Mouse (Mus musculus): ENCODE results near the gene Ube2o.

Ube2o gene

GRCm38 (mm10) chr11:116543110-116543509, 38.1 kb downstream of the Ube2o start:
- peak; percentile 34 for DNase-seq (ENCODE audit: low read depth, low spot score)

- no peak for DNase-seq (ENCODE audit: low read depth, low spot score)
Measured at GRCm38 (mm10) chr11:116541183-116541582, 40.1 kb downstream of the Ube2o start.

DNA sequence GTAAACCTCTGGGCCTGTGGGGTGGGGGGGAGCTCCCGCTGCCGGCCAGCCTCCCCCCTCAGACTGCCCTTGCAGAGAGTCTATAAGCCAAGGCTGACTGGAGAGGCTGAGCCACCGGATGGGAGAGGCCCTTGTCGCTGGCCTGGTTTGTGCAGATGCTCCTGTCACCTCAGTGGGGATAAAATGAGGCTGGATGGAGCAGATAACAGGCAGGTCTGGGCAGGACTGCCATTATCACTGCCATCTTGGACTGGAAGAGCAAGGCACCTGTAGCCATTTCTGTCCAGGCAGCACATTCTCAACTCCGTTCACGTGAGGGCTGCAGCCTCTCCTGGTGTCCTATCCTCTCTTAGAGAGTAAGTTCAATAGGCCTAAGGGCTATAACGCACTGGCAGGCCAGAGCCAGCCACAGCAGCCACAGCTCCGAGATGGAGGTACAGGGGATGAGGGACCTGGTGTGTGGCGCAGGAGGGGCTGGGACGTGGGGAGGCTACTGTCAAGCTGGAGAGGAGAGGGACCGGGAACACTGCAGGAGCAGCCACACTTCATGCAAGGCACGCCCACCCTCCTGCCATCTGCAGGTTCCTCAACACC, 43.0 kb downstream of the Ube2o start:
- no peak for DNase-seq (ENCODE audit: low read depth, low spot score)

GRCm38 (mm10) chr11:116537388-116537787, 43.9 kb downstream of the Ube2o start:
- no peak for DNase-seq (ENCODE audit: low read depth, low spot score)

GRCm38 (mm10) chr11:116536685-116537084, 44.6 kb downstream of the Ube2o start:
- DNase-seq (ENCODE audit: low read depth, low spot score) = no peak

DNA sequence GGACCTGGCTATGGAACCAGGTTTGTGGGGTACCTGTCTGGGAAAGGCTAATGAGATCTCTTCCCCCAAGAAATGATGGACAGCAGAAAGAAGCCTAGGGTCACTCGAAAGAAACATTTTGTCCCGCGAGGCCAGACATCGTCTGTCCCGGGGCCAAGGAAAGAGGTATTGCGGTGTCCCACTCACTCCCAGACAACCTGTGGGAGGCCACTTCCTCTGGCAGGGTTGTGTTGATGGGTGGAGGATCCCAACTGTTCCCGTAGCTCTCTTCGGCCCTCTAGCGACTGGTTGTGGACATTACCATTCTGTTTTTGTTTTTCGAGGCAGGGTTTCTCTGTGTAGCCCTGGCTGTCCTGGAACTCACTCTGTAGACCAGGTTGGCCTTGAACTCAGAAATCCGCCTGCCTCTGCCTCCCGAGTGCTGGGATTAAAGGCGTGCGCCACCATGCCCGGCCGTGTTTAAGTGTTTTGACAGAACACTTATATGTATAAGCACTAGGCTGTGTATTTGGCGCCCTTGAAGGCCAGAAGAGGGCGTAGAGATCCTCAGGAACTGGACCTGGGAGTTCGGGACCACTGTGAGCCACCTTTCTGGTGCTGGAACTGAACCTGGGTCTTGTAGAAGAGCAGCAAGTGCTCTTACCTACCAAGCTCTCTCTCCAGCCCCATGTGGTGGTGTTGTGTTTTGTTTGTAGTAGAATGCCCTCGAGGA, 46.9 kb downstream of the Ube2o start:
- DNase-seq (ENCODE audit: low read depth, low spot score) = peak; percentile 57

DNA sequence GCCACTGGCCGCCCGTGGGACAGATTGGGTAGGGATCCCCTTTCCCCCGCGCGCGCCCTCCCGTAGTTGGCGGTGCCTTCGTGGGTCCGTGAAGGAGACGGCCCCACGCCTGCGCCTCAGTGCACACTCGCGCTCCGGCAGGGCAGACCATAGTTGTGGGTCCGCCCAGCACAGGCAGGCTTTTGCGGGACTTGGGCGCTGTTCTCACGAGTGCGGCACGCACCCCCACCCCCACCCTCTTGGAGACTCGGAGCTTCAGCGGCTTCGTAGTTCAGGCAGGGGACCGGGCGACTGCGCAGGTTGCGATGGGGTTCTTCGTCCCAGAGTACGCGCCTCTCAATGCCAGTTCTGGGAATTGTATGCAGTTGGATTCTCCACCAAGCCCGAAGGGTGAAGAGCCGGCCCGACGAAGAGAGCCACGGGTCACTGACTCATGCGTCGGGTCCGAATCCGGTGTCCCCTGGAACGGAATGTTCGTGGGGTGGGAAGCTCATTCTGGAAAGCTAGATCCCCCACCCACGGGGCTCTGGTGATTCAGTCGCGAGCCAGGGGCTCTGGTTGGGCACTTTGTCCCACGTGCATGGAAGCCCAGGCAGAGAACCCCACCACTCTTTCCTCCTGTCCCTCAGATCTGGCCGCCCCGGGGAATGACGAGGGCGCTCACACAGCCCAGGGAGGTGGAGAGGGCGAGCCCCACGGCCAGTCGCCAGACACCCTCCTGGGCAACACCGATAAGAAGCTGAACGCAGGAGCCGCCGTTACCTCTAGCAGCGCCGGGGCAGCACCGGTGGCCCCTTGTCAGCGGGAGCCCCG, 47.7 kb downstream of the Ube2o start:
- peak; percentile 38 for DNase-seq (ENCODE audit: low read depth, low spot score)

GRCm38 (mm10) chr11:116532810-116533338, 48.4 kb downstream of the Ube2o start:
- DNase-seq (ENCODE audit: low read depth, low spot score) = peak; percentile 51

GRCm38 (mm10) chr11:116532262-116532809, 48.9 kb downstream of the Ube2o start:
- DNase-seq (ENCODE audit: low read depth, low spot score) = peak; percentile 12

DNA sequence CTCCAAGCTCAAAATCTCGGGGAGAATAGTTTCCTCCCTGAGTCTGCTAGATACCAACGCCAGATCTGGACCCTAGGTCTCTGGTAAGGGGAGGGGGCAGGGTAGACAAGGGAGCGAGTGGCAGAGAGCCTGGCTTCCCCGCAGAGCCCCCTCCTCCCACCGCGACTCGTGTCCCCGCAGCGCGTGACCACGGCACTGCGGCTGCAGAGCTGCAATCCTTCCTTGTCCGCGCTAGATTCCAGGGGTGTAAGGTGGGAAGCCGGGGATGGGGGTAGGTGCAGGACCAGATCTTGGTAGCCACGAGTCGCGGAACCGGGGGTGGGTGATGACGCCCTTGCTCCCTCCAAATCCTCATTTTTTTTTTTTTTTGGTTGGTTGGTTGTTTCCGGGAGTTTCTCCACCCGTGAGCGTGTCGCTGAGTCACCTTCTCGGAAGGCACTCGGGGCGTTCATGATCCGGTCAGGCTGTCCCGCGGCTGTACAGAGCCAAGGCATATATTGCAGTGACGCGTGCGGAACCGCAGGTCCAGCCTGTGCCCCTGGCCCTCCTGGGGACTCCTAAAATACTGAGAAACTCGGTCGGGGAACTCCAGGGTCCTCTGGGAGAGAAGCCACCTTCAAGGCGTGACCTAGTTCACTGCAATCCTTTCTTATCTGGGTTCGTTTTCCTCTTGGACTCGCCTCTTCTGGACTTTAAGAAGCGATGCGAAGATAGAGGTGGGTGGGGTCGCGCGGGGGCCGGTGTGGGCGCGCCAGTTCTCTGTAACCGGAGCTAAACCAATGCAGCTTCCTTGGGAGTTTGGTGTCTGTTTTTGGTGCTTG, 49.7 kb downstream of the Ube2o start:
- DNase-seq (ENCODE audit: low read depth, low spot score) = peak; percentile 19

GRCm38 (mm10) chr11:116530187-116531147, 50.8 kb downstream of the Ube2o start, which contains the start of gene Sphk1:
TSS of gene Sphk1 (plus strand) at chr11:116530925.
- DNase-seq (ENCODE audit: low read depth, low spot score) = no peak

DNA sequence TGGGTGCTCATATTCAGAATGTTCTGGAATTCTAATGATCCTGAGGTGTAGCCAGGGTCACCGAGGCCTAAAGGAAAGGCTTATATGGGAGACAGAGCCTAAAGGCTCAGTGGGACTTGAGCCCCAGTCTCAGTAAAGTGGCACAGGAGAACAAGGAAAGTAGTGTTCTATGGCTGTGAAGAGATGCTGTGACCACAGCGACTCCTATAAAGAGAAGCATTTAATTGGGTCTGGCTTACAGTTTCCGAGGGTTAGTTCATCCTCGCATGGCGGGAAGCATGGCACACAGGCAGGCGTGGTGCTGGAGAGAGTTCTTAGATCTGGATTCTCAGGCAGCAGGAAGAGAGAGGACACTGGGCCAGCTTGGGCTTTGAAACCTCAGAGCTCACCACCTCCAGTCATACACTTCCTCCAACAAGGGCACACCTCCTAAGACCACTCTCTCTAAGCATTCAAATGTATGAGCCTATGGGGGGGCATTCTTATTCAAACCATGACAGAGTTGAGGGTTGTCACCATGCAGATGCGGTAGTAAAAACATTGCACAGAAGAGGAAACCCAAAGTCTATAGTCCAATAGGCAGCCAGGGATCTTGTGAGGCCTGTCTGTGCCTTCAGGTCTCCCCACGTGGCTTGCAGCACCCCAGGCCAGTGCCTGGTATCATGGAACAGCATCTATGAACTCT, 52.5 kb downstream of the Ube2o start:
- DNase-seq (ENCODE audit: low read depth, low spot score) = no peak

DNA sequence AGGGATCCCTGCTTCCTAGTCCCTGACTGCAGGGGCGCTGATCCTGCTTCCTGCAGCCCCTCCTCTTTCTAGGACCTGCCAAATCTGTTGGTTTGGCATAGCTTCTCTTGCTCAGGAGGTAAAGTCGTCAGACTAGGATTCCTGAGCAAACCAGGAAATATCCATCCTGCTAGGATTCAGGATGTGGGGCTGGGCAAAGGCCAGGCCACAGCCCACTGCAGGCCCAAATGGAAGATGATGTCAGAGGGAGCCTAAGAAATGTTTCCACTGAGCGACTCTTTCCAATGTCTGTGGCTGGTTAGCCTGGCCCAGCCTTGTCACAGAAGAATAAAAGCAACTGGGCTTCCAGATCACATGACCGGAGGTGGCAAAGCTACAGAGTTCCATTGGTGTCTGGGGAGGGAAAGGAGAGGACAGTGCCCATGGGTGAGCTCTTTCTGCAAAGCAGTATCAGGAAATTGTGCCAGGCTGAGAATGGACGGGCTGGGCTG, 57.5 kb downstream of the Ube2o start:
- peak; percentile 22 for DNase-seq (ENCODE audit: low read depth, low spot score)

DNA sequence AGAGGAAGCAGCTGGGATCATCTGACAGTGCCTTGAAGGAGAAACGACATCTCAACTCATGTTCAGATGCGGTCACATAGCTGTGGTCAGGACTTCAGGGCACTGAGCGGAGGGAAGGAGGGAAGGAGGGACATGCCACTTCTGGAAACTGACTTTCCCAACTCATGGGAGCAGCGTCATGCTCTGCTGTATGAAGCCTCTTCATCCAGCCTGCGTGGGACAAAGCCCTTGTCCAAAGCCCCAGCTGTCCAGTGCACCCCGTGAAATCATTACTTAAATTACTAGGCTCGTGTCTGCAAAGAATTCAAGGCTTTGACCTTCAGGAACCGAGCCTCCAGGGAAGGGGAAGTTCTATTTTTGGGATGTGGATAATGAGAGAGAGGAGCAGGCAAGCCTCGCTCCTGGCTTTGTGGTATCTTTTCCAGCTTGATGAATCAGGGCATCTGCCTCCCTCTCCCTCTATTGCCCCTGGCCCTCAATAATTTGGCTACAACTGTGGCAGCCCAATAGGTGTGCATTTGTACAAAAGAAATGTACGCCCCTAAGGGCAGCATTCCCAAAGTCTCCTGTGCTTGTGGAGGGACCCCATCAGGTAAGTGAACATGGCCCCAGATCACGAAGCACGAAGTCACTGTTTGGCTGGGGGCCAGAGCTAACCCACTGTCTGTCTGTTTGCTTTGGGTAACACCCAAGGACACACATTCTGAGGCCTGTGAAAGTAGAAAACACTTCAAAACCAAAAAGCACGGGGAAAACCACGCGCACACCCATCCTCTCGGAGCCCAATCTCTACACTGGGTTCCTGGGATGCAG, 58.2 kb downstream of the Ube2o start:
- no peak for DNase-seq (ENCODE audit: low read depth, low spot score)

DNA sequence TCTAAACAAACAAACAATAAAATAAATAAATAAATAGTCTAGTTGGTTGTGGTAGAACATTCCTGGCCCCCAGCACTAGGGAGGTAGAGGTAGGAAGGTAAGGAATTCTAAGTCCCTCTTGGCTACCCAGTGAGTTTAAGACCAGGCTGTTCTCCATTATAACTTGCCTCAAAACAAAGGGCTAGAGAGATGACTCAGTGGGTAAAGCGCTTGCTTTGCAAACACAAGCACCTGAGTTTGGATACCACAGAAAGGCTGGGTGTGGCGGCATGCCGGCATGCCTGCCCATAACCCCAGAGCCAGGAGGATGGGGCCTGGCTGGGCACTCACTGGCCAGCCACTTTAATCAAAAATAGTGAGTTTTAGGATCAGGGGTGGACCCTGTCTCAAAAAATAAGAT, 59.2 kb downstream of the Ube2o start:
- DNase-seq (ENCODE audit: low read depth, low spot score) = no peak

- no peak for DNase-seq (ENCODE audit: low read depth, low spot score)
Measured at GRCm38 (mm10) chr11:116521143-116521542, 60.1 kb downstream of the Ube2o start.

DNA sequence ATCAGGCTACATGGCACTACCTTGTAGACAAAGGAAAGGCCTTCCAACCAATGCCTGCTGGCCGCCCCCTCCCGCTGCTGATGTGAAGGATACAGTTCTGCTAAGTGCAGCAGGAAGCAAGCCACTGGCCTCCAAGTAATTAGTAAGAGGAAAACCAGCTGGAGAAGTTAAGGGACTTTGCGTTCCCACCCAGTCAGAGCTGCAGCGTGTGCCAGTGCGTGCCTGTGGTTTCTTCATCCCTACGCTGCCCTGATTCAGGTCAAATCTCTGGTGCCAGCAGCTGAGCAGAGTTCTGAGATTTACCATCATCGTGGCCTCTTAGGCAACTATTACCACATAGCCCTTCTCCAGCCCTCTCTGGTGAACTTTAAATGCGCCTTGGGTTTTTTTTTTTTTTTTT, 62.8 kb downstream of the Ube2o start:
- no peak for DNase-seq (ENCODE audit: low read depth, low spot score)

- DNase-seq (ENCODE audit: low read depth, low spot score) = no peak
Measured at GRCm38 (mm10) chr11:116515330-116516020, 65.8 kb downstream of the Ube2o start.
